Mouse (Mus musculus): ENCODE data around the gene 1700011L22Rik. TPM values are rescaled to one million over a fixed set of nuclear protein-coding genes. Genes with fewer than 3 reads are reported as not detected.

Gene 1700011L22Rik
- polyA plus RNA-seq, 1 experiment from 2014 or later = not detected

- WGBS = 27% methylated on average over 10 of the region's 10 CpGs
- Histone ChIP-seq H3K4me3 (ENCODE audit: low read length) (no peak overlapping the region), H3K27me3 (replicated peaks; ENCODE audit: control insufficient read depth, insufficient read depth, low read length) (no peaks in the 10 kb centered on the region), H3K4me1 (ENCODE audit: control insufficient read depth, insufficient read depth, low read length) (peaks cover 14% of the 10 kb centered on the region), H3K27ac (ENCODE audit: low read length) (peak overlapping the region; percentile 81), H3K4me2 (ENCODE audit: low read depth, low read length) (no peak overlapping the region), H3K9me3 (ENCODE audit: control insufficient read depth, low read length) (no peaks in the 10 kb centered on the region), H3K9ac (ENCODE audit: low read depth, low read length) (peak overlapping the region; percentile 47), H3K36me3 (ENCODE audit: control insufficient read depth, insufficient read depth, low read length) (no peaks in the 10 kb centered on the region)
- peak; percentile 87 for ATAC-seq
Measured at GRCm38 (mm10) chr8:79162533-79163308, 85.6 kb downstream of the 1700011L22Rik start.

GRCm38 (mm10) chr8:79161172-79161778 lies 87.1 kb downstream of the 1700011L22Rik start:
- Histone ChIP-seq H3K27me3 (replicated peaks; ENCODE audit: control insufficient read depth, insufficient read depth, low read length) (no peaks in the 10 kb centered on the region), H3K4me2 (ENCODE audit: low read depth, low read length) (no peak overlapping the region), H3K36me3 (ENCODE audit: control insufficient read depth, insufficient read depth, low read length) (no peaks in the 10 kb centered on the region), H3K4me3 (ENCODE audit: low read length) (no peak overlapping the region), H3K27ac (ENCODE audit: low read length) (no peak overlapping the region), H3K9ac (ENCODE audit: low read depth, low read length) (no peak overlapping the region), H3K9me3 (ENCODE audit: control insufficient read depth, low read length) (no peaks in the 10 kb centered on the region), H3K4me1 (ENCODE audit: control insufficient read depth, insufficient read depth, low read length) (peaks cover 14% of the 10 kb centered on the region)
- no peak for ATAC-seq
- 88% methylated on average over 4 of the region's 4 CpGs for WGBS

Other genes with a start within 250 kb of the 1700011L22Rik start
- gene Zfp827, start 220.1 kb downstream of the 1700011L22Rik start, polyA plus RNA-seq (2015; fragmentation: Nextera tagmentation; extraction: Ambion mirVana) = 5.1 and 5.2 TPM in 2 replicates
- gene Mmaa, start 46.4 kb upstream of the 1700011L22Rik start, polyA plus RNA-seq (2015; fragmentation: Nextera tagmentation; extraction: Ambion mirVana) = 13.6 and 13.8 TPM in 2 replicates
- 33.4 and 33.6 TPM in 2 replicates for gene Smad1, start 150.9 kb upstream of the 1700011L22Rik start, polyA plus RNA-seq (2015; fragmentation: Nextera tagmentation; extraction: Ambion mirVana)

Data from intestine, embryonic 16.5 days (tissue).